Mouse (Mus musculus) B cell, adult 2 months (primary cell): ENCODE measurements at regions not wholly inside any gene's neighbourhood (a gene's known extent, or its start where the extent isn't known, plus 50 kb on each side); places are given as distances from the start of the nearest gene placed in this dataset.

Experiments
- DNase-seq, 2 experiments: peaks; one replicate each; pipeline ENCODE4 v3.0.0; 2022

GRCm38 (mm10) chr17:53152344-53152743, 310.8 kb downstream of the Efhb start:
- peak in 1 of 2 experiments; percentile 1 for DNase-seq
